8 mouse cellular contexts compared by ENCODE assay signal in the genomic region with DNA sequence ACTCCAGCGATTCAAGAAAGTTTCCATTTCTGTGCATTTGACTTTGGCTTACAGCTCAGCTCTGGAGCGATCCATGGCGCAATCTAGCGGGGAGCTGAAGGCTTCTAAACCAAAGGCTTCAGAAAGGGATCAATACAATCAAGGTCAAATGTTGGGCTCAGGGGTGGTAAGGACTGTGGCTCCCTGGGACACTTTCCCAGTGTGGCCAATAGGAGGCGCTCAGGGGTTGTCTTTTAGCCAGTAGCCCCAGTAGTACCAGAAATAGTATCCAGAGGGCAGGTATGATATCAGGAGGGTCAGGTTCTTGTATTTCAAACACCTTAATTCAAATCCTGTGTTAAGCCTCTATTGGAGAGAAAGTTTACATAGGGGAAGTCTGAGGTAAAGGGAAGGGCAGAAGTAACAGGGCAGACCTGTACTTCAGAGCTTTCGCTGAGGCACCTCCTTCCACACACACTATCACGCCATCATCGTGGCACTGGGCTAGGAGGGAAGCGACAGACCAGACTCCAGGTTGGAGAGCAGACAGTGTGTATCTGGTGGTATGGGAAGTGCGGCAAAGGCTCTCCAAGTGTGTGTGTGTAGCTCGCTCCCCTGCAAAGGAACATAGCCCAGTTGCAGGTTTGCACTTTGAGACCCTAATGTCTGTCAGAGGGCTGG. TPM values are rescaled to one million over a fixed set of nuclear protein-coding genes. Genes with fewer than 3 reads are reported as not detected.
DNase-seq lines count a peak whose midpoint lies in the region; TF ChIP-seq lines count a peak whose summit lies in the region.

No protein-coding gene starts in this region.

- TF ChIP-seq CTCF in embryonic fibroblast, embryonic 13.5 days (IDR thresholded peaks at IDR 0.05; ENCODE audit: borderline replicate concordance, insufficient read depth, low read length) = 0 out of 2 replicates have a peak, but pooled peaks have one; percentile 32
- TF ChIP-seq CTCF in liver, adult 2 months (IDR thresholded peaks at IDR 0.05; ENCODE audit: low read depth, low read length) = peak; percentile 70

- H3K27ac ChIP-seq in embryonic fibroblast, embryonic 13.5 days (ENCODE audit: insufficient read depth, low read length) = no peak overlapping the region
- H3K27ac ChIP-seq in liver, adult 2 months (replicated peaks; ENCODE audit: insufficient read depth, low read depth, low read length) = no peak overlapping the region

- H3K4me3 ChIP-seq in embryonic fibroblast, embryonic 13.5 days (ENCODE audit: insufficient read depth, low read length) = no peak overlapping the region
- no peak overlapping the region for H3K4me3 ChIP-seq in liver, adult 2 months (ENCODE audit: insufficient read depth, low read depth, low read length)

- H3K9ac ChIP-seq in liver, adult 2 months (ENCODE audit: low read depth, low read length) = no peak overlapping the region

- H3K4me1 ChIP-seq in embryonic fibroblast, embryonic 13.5 days (ENCODE audit: control insufficient read depth, insufficient read depth, low read length) = peaks cover 13% of the 10 kb centered on the region
- H3K4me1 ChIP-seq in liver, adult 2 months (ENCODE audit: control insufficient read depth, insufficient read depth, low read length) = no peaks in the 10 kb centered on the region

- H3K79me2 ChIP-seq in liver, adult 2 months (ENCODE audit: control insufficient read depth, insufficient read depth, low read length) = no peaks in the 10 kb centered on the region

- H3K36me3 ChIP-seq in liver, adult 2 months (ENCODE audit: control insufficient read depth, insufficient read depth, low read length) = no peaks in the 10 kb centered on the region

- TF ChIP-seq POLR2A in embryonic fibroblast, embryonic 13.5 days (IDR thresholded peaks at IDR 0.05; ENCODE audit: low read depth, low read length) = no peak
- TF ChIP-seq POLR2A in liver, adult 2 months (IDR thresholded peaks at IDR 0.05; ENCODE audit: extremely low read depth, insufficient read depth, low read length) = no peak

- H3K27me3 ChIP-seq in liver, adult 2 months (ENCODE audit: control insufficient read depth, insufficient read depth, low read length) = peaks cover 5% of the 10 kb centered on the region; the same call in 1 of the 2 replicates

- 52% methylated on average over 11 of the region's 11 CpGs for whole genome bisulfite sequencing in liver, adult 2 months

- DNase-seq in cerebellum, postnatal 10 days = peak; percentile 62 to 71
- DNase-seq in cerebellum, adult 11-12 months = no peak
- DNase-seq in ovary, postnatal 36 days (ENCODE audit: low spot score) = peak; percentile 64
- no peak for DNase-seq in ovary, adult 18-20 months (ENCODE audit: low spot score)
- DNase-seq in liver, adult 2 months (ENCODE audit: extremely low read depth, low read depth, low spot score) = peak; percentile 71
- DNase-seq in retina, postnatal 1 day = peak; percentile 52
- DNase-seq in right cerebral cortex, adult 18-20 months = no peak

RNA-seq across cellular contexts. Expression of a gene that starts 0.6 kb away (rescaled TPM):
- polyA plus RNA-seq in embryonic fibroblast, embryonic 13.5 days (2011; ENCODE audit: insufficient read length, low read depth, missing spikeins) = not detected in 2 replicates
- not detected in 2 replicates for total RNA-seq in liver, adult 2 months (2014; rRNA removed)
- polyA plus RNA-seq in liver, adult 2 months (2012; rRNA removed) = 0.06 TPM in 1 of 2 replicates, not detected in the other

Comparison
In these comparisons a context has a peak if more than half of its experiments do, and no peak if none do; other contexts are left out.
1. DNase-seq: peak in cerebellum, postnatal 10 days (2 of 2), ovary, postnatal 36 days (single experiment), liver, adult 2 months (single experiment) and retina, postnatal 1 day (single experiment); none in cerebellum, adult 11-12 months (single experiment), ovary, adult 18-20 months (single experiment) and right cerebral cortex, adult 18-20 months (single experiment).